Mouse (Mus musculus): Measurements from ENCODE around the gene Lad1. TPM values are rescaled to one million over a fixed set of nuclear protein-coding genes. Genes with fewer than 3 reads are reported as not detected.

Gene Lad1
- 92.9 and 105 TPM in 2 replicates for polyA plus RNA-seq (2014; fragmentation: Nextera tagmentation; extraction: Ambion mirVana)

GRCm38 (mm10) chr1:135818481-135819086 is at the start of gene Lad1:
Gene Lad1, plus strand, starts transcription at chr1:135818598.
- Histone ChIP-seq H3K4me1 (replicated peaks; ENCODE audit: control insufficient read depth, insufficient read depth, low read length) (peaks cover 4% of the 10 kb centered on the region; the same call in 1 of the 2 replicates), H3K9me3 (ENCODE audit: control insufficient read depth, low read length) (no peaks in the 10 kb centered on the region)
- WGBS: under 1% methylated on average over 62 of the region's 63 CpGs

GRCm38 (mm10) chr1:135770237-135770636 is 48.2 kb upstream of the Lad1 start:
- Histone ChIP-seq H3K4me1 (replicated peaks; ENCODE audit: control insufficient read depth, insufficient read depth, low read length) (peaks cover 25% of the 10 kb centered on the region), H3K4me2 (ENCODE audit: low read length) (no peak overlapping the region), H3K27me3 (replicated peaks; ENCODE audit: control insufficient read depth, insufficient read depth, low read length) (no peaks in the 10 kb centered on the region), H3K9me3 (ENCODE audit: control insufficient read depth, low read length) (no peaks in the 10 kb centered on the region), H3K9ac (ENCODE audit: low read length) (no peak overlapping the region), H3K27ac (ENCODE audit: low read depth) (no peak overlapping the region), H3K4me3 (ENCODE audit: low read depth, low read length) (no peak overlapping the region), H3K36me3 (ENCODE audit: control insufficient read depth, insufficient read depth, low read length) (peaks cover 15% of the 10 kb centered on the region)
- DNase-seq (ENCODE audit: low spot score): no peak
- 66% methylated on average over 7 of the region's 7 CpGs for WGBS
- no peak for ATAC-seq (replicated peaks; ENCODE audit: low FRiP score, low TSS enrichment, low read depth)

More at GRCm38 (mm10) chr1:135818481-135819086, at the start of gene Lad1:
- Histone ChIP-seq H3K4me3 (ENCODE audit: low read depth, low read length) (peak within 1 kb of the TSS; percentile 51), H3K4me2 (ENCODE audit: low read length) (peak within 1 kb of the TSS; percentile 96), H3K36me3 (ENCODE audit: control insufficient read depth, insufficient read depth, low read length) (no peaks in the 10 kb centered on the region), H3K9ac (ENCODE audit: low read length) (peak within 1 kb of the TSS; percentile 66), H3K27me3 (replicated peaks; ENCODE audit: control insufficient read depth, insufficient read depth, low read length) (peaks cover 32% of the 10 kb centered on the region), H3K27ac (ENCODE audit: low read depth) (peak within 1 kb of the TSS; percentile 74)
- DNase-seq (ENCODE audit: low spot score): peak; percentile 82
- ATAC-seq (replicated peaks; ENCODE audit: low FRiP score, low TSS enrichment, low read depth): peak; percentile 78

GRCm38 (mm10) chr1:135770896-135771572 is 47.4 kb upstream of the Lad1 start:
- H3K4me3 ChIP-seq (ENCODE audit: low read depth, low read length): no peak overlapping the region
- 56% methylated on average over 12 of the region's 12 CpGs for WGBS
- DNase-seq (ENCODE audit: low spot score) (no peak), ATAC-seq (replicated peaks; ENCODE audit: low FRiP score, low TSS enrichment, low read depth) (no peak)
- H3K9ac ChIP-seq (ENCODE audit: low read length): no peak overlapping the region
- no peaks in the 10 kb centered on the region for H3K9me3 ChIP-seq (ENCODE audit: control insufficient read depth, low read length)
- no peak overlapping the region for H3K27ac ChIP-seq (ENCODE audit: low read depth)
- no peaks in the 10 kb centered on the region for H3K27me3 ChIP-seq (replicated peaks; ENCODE audit: control insufficient read depth, insufficient read depth, low read length)
- no peak overlapping the region for H3K4me2 ChIP-seq (ENCODE audit: low read length)
- H3K36me3 ChIP-seq (ENCODE audit: control insufficient read depth, insufficient read depth, low read length): peaks cover 15% of the 10 kb centered on the region
- H3K4me1 ChIP-seq (replicated peaks; ENCODE audit: control insufficient read depth, insufficient read depth, low read length): peaks cover 19% of the 10 kb centered on the region

DNA sequence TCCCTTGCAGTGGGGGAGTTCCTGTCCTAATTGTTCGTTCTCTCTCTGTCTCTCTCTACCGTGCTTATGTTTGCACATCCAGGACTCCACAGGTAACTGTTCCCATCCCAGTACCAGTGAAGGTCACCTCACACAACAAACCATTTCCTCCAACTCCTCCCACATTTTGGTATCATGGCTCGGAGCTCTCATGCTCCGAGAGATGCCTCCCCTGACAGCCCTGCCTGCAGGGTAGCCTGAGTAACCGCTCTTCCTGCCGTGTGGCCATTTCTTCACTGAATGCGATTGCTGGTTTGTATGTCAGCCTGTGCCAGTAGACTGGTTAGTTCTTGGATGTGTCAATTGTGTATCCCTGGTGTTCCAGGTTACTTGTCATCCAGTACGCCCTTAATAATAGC is 46.8 kb upstream of the Lad1 start:
- no peak overlapping the region for H3K4me3 ChIP-seq (ENCODE audit: low read depth, low read length)
- DNase-seq (ENCODE audit: low spot score) (no peak), ATAC-seq (replicated peaks; ENCODE audit: low FRiP score, low TSS enrichment, low read depth) (no peak)
- H3K9me3 ChIP-seq (ENCODE audit: control insufficient read depth, low read length): no peaks in the 10 kb centered on the region
- WGBS: 71% methylated on average over 8 of the region's 8 CpGs
- no peaks in the 10 kb centered on the region for H3K27me3 ChIP-seq (replicated peaks; ENCODE audit: control insufficient read depth, insufficient read depth, low read length)
- no peak overlapping the region for H3K9ac ChIP-seq (ENCODE audit: low read length)
- H3K4me1 ChIP-seq (replicated peaks; ENCODE audit: control insufficient read depth, insufficient read depth, low read length): peaks cover 21% of the 10 kb centered on the region
- H3K36me3 ChIP-seq (ENCODE audit: control insufficient read depth, insufficient read depth, low read length): peaks cover 15% of the 10 kb centered on the region
- no peak overlapping the region for H3K27ac ChIP-seq (ENCODE audit: low read depth)
- no peak overlapping the region for H3K4me2 ChIP-seq (ENCODE audit: low read length)

GRCm38 (mm10) chr1:135776596-135776995 is 41.8 kb upstream of the Lad1 start:
- no peaks in the 10 kb centered on the region for H3K27me3 ChIP-seq (replicated peaks; ENCODE audit: control insufficient read depth, insufficient read depth, low read length)
- no peaks in the 10 kb centered on the region for H3K9me3 ChIP-seq (ENCODE audit: control insufficient read depth, low read length)
- H3K36me3 ChIP-seq (ENCODE audit: control insufficient read depth, insufficient read depth, low read length): no peaks in the 10 kb centered on the region
- H3K9ac ChIP-seq (ENCODE audit: low read length): no peak overlapping the region
- H3K4me3 ChIP-seq (ENCODE audit: low read depth, low read length): no peak overlapping the region
- ATAC-seq (replicated peaks; ENCODE audit: low FRiP score, low TSS enrichment, low read depth) (no peak), DNase-seq (ENCODE audit: low spot score) (no peak)
- H3K27ac ChIP-seq (ENCODE audit: low read depth): no peak overlapping the region
- peaks cover 16% of the 10 kb centered on the region for H3K4me1 ChIP-seq (replicated peaks; ENCODE audit: control insufficient read depth, insufficient read depth, low read length)
- no peak overlapping the region for H3K4me2 ChIP-seq (ENCODE audit: low read length)

DNA sequence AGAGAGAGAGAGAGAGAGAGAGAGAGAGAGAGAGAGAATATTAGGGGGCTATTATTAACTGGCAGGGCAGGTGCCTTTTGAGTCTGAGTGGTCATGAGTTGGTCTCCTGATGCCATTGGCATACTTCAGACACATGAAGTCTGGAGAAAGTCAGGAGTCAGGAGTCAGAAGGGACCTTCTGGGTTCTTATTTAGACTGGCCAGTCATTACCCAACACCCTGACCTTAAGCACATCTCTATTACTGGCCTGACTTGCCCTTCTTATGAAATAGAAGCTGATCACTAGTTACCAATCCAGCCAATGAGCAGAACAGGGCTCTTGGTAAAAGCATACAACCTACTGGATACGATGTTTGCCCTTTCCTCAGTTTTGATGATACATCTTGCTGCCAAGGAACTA is 41.4 kb upstream of the Lad1 start:
- Histone ChIP-seq H3K9me3 (ENCODE audit: control insufficient read depth, low read length) (no peaks in the 10 kb centered on the region), H3K4me1 (replicated peaks; ENCODE audit: control insufficient read depth, insufficient read depth, low read length) (peaks cover 16% of the 10 kb centered on the region), H3K27ac (ENCODE audit: low read depth) (no peak overlapping the region), H3K4me2 (ENCODE audit: low read length) (no peak overlapping the region), H3K4me3 (ENCODE audit: low read depth, low read length) (no peak overlapping the region), H3K9ac (ENCODE audit: low read length) (no peak overlapping the region), H3K27me3 (replicated peaks; ENCODE audit: control insufficient read depth, insufficient read depth, low read length) (no peaks in the 10 kb centered on the region), H3K36me3 (ENCODE audit: control insufficient read depth, insufficient read depth, low read length) (no peaks in the 10 kb centered on the region)
- ATAC-seq (replicated peaks; ENCODE audit: low FRiP score, low TSS enrichment, low read depth) (no peak), DNase-seq (ENCODE audit: low spot score) (no peak)
- WGBS: 96% methylated on average over 1 of the region's 1 CpGs

- Histone ChIP-seq H3K27me3 (replicated peaks; ENCODE audit: control insufficient read depth, insufficient read depth, low read length) (no peaks in the 10 kb centered on the region), H3K4me1 (replicated peaks; ENCODE audit: control insufficient read depth, insufficient read depth, low read length) (peaks cover 16% of the 10 kb centered on the region), H3K9ac (ENCODE audit: low read length) (no peak within 1 kb of the TSS), H3K9me3 (ENCODE audit: control insufficient read depth, low read length) (no peaks in the 10 kb centered on the region), H3K4me2 (ENCODE audit: low read length) (peak within 1 kb of the TSS; percentile 25), H3K4me3 (ENCODE audit: low read depth, low read length) (no peak within 1 kb of the TSS), H3K36me3 (ENCODE audit: control insufficient read depth, insufficient read depth, low read length) (no peaks in the 10 kb centered on the region), H3K27ac (ENCODE audit: low read depth) (peak within 1 kb of the TSS; percentile 44; the same call in 1 of the 2 replicates)
- 19% methylated on average over 22 of the region's 22 CpGs for WGBS
- peak; percentile 69 for DNase-seq (ENCODE audit: low spot score)
- peak; percentile 26; the same call in 1 of the 2 replicates for ATAC-seq (replicated peaks; ENCODE audit: low FRiP score, low TSS enrichment, low read depth)
Observed at GRCm38 (mm10) chr1:135778780-135779535, 39.4 kb upstream of the Lad1 start, which contains the start of gene Tnni1. Gene Tnni1, plus strand, starts transcription at chr1:135779434.

GRCm38 (mm10) chr1:135780649-135781048 is 37.7 kb upstream of the Lad1 start:
- Histone ChIP-seq H3K9me3 (ENCODE audit: control insufficient read depth, low read length) (no peaks in the 10 kb centered on the region), H3K9ac (ENCODE audit: low read length) (no peak overlapping the region), H3K4me1 (replicated peaks; ENCODE audit: control insufficient read depth, insufficient read depth, low read length) (peaks cover 16% of the 10 kb centered on the region), H3K4me2 (ENCODE audit: low read length) (no peak overlapping the region), H3K27me3 (replicated peaks; ENCODE audit: control insufficient read depth, insufficient read depth, low read length) (no peaks in the 10 kb centered on the region), H3K27ac (ENCODE audit: low read depth) (no peak overlapping the region), H3K36me3 (ENCODE audit: control insufficient read depth, insufficient read depth, low read length) (no peaks in the 10 kb centered on the region), H3K4me3 (ENCODE audit: low read depth, low read length) (no peak overlapping the region)
- 42% methylated on average over 4 of the region's 4 CpGs for WGBS
- no peak for DNase-seq (ENCODE audit: low spot score)
- no peak for ATAC-seq (replicated peaks; ENCODE audit: low FRiP score, low TSS enrichment, low read depth)
